Mouse (Mus musculus) myocyte (in vitro differentiated cells): ENCODE measurements around the gene Cdk19. TPM values are rescaled to one million over a fixed set of nuclear protein-coding genes. Genes with fewer than 3 reads are reported as not detected.

Experiments
- H3K27me3 ChIP-seq: one replicate; pipeline ENCODE4 v1.6.1; 2011; ENCODE audit not compliant: control insufficient read depth, insufficient read depth, insufficient read length
- H3K36me3 ChIP-seq: one replicate; pipeline ENCODE4 v1.6.1; 2011; ENCODE audit not compliant: control insufficient read depth, insufficient read depth
- H3K4me2 ChIP-seq: one replicate; pipeline ENCODE4 v1.6.1; 2011; ENCODE audit warnings: low read depth, control low read depth
- H3K4me3 ChIP-seq: one replicate; pipeline ENCODE4 v1.5.1; 2011; ENCODE audit warnings: mild to moderate bottlenecking, control low read depth, moderate library complexity
- H3K79me2 ChIP-seq: one replicate; pipeline ENCODE4 v1.6.1; 2011; ENCODE audit not compliant: control insufficient read depth, insufficient read depth
- H3ac ChIP-seq: one replicate; pipeline ENCODE4 v1.6.1; 2011; ENCODE audit not compliant: control insufficient read depth, insufficient read length
- CEBPB ChIP-seq: IDR thresholded peaks from 2 replicates; pipeline ENCODE4 v1.6.1; 2011; ENCODE audit warnings: mild to moderate bottlenecking, moderate library complexity; ENCODE audit not compliant: poor library complexity, insufficient read depth, severe bottlenecking
- E2F4 ChIP-seq: IDR thresholded peaks from one replicate; pipeline ENCODE4 v1.6.1; 2011; ENCODE audit warnings: mild to moderate bottlenecking, control low read depth, moderate library complexity; ENCODE audit not compliant: insufficient read depth
- MAX ChIP-seq: IDR thresholded peaks from one replicate; pipeline ENCODE4 v1.6.1; 2011; ENCODE audit warnings: low read depth, mild to moderate bottlenecking, control low read depth
- MYOD1 ChIP-seq, 3 experiments: IDR thresholded peaks; one replicate each; pipeline ENCODE4 v1.6.1; 2011; ENCODE audit warnings: control low read depth in 2 of 3, low read depth in 2 of 3, mild to moderate bottlenecking in 2 of 3, moderate library complexity in 1 of 3; ENCODE audit not compliant: insufficient read length in 2 of 3, control insufficient read depth in 1 of 3
- MYOG ChIP-seq, 3 experiments: IDR thresholded peaks; one replicate each; pipeline ENCODE4 v1.6.1; 2011; ENCODE audit warnings: control low read depth in 2 of 3, low read depth in 2 of 3, mild to moderate bottlenecking in 2 of 3; ENCODE audit not compliant: insufficient read length in 2 of 3, control insufficient read depth in 1 of 3, insufficient read depth in 1 of 3
- POLR2A ChIP-seq: IDR thresholded peaks from one replicate; pipeline ENCODE4 v1.6.1; 2011; ENCODE audit warnings: low read depth, mild to moderate bottlenecking, control low read depth, moderate library complexity; ENCODE audit not compliant: insufficient read length
- POLR2AphosphoS2 ChIP-seq: IDR thresholded peaks from one replicate; pipeline ENCODE4 v1.6.1; 2011; ENCODE audit warnings: low read depth, control low read depth; ENCODE audit not compliant: insufficient read length
- REST ChIP-seq: IDR thresholded peaks from one replicate; pipeline ENCODE4 v1.6.1; 2011; ENCODE audit warnings: mild to moderate bottlenecking, control low read depth, moderate library complexity; ENCODE audit not compliant: insufficient read depth, insufficient read length
- SRF ChIP-seq: IDR thresholded peaks from one replicate; pipeline ENCODE4 v1.6.1; 2011; ENCODE audit warnings: low read depth; ENCODE audit not compliant: control insufficient read depth, insufficient read length
- TCF12 ChIP-seq: IDR thresholded peaks from one replicate; pipeline ENCODE4 v1.6.1; 2011; ENCODE audit warnings: mild to moderate bottlenecking, control low read depth; ENCODE audit not compliant: poor library complexity, insufficient read depth, severe bottlenecking
- TCF3 ChIP-seq: IDR thresholded peaks from one replicate; pipeline ENCODE4 v1.6.1; 2011; ENCODE audit warnings: low read depth, control low read depth; ENCODE audit not compliant: insufficient read length
- USF1 ChIP-seq: IDR thresholded peaks from one replicate; pipeline ENCODE4 v1.6.1; 2011; ENCODE audit warnings: low read depth, mild to moderate bottlenecking, control low read depth, moderate library complexity
- polyA plus RNA-seq: library from polyadenylated mRNA; unstranded; fragments of >200 nt; fragmentation: generic; extraction: Trizol; gene quantifications from one replicate; pipeline ENCODE4 v1.2.1, GENCODE M21; 2012; ENCODE audit warnings: missing spikeins

Gene Cdk19
- polyA plus RNA-seq, 1 experiment = 5.3 TPM

- H3K4me2 ChIP-seq = no peak overlapping the region
- no peak overlapping the region for H3ac ChIP-seq
- H3K4me3 ChIP-seq = no peak overlapping the region
- no peak for TF ChIP-seq SRF
- TF ChIP-seq MYOG (IDR thresholded peaks at IDR 0.05; ENCODE audit: control insufficient read depth in 1 of 3, insufficient read depth in 1 of 3, insufficient read length in 2 of 3, low read depth in 2 of 3) = no peak
- TF ChIP-seq TCF3 = no peak
- no peak for TF ChIP-seq POLR2AphosphoS2
- no peak for TF ChIP-seq POLR2A
- TF ChIP-seq REST = no peak
- TF ChIP-seq CEBPB = no peak
- no peak for TF ChIP-seq E2F4
- TF ChIP-seq MYOD1 (IDR thresholded peaks at IDR 0.05; ENCODE audit: control insufficient read depth in 1 of 3, insufficient read length in 2 of 3, low read depth in 2 of 3) = no peak
- no peak for TF ChIP-seq USF1
- no peak for TF ChIP-seq MAX
- TF ChIP-seq TCF12 = no peak
- H3K79me2 ChIP-seq = no peaks in the 10 kb centered on the region
- no peaks in the 10 kb centered on the region for H3K27me3 ChIP-seq
- H3K36me3 ChIP-seq = no peaks in the 10 kb centered on the region
Observed at GRCm38 (mm10) chr10:40461362-40461761, 122.0 kb downstream of the Cdk19 start.

GRCm38 (mm10) chr10:40462257-40462656, 122.9 kb downstream of the Cdk19 start:
- H3K36me3 ChIP-seq = no peaks in the 10 kb centered on the region
- no peaks in the 10 kb centered on the region for H3K79me2 ChIP-seq
- H3K27me3 ChIP-seq = no peaks in the 10 kb centered on the region
- no peak overlapping the region for H3K4me3 ChIP-seq
- no peak overlapping the region for H3K4me2 ChIP-seq
- H3ac ChIP-seq = no peak overlapping the region
- TF ChIP-seq POLR2AphosphoS2 (no peak), E2F4 (no peak), POLR2A (no peak), CEBPB (no peak), TCF3 (no peak), TCF12 (no peak), SRF (no peak), REST (no peak), MAX (no peak), MYOD1 (IDR thresholded peaks at IDR 0.05; ENCODE audit: control insufficient read depth in 1 of 3, insufficient read length in 2 of 3, low read depth in 2 of 3) (no peak), MYOG (IDR thresholded peaks at IDR 0.05; ENCODE audit: control insufficient read depth in 1 of 3, insufficient read depth in 1 of 3, insufficient read length in 2 of 3, low read depth in 2 of 3) (no peak), USF1 (no peak)

GRCm38 (mm10) chr10:40467174-40467911, 128.0 kb downstream of the Cdk19 start:
- no peaks in the 10 kb centered on the region for H3K79me2 ChIP-seq
- TF ChIP-seq POLR2A = no peak
- no peak for TF ChIP-seq MYOD1 (IDR thresholded peaks at IDR 0.05; ENCODE audit: control insufficient read depth in 1 of 3, insufficient read length in 2 of 3, low read depth in 2 of 3)
- TF ChIP-seq TCF3 = no peak
- no peak for TF ChIP-seq CEBPB
- TF ChIP-seq TCF12 = no peak
- no peak overlapping the region for H3ac ChIP-seq
- no peak overlapping the region for H3K4me3 ChIP-seq
- no peaks in the 10 kb centered on the region for H3K27me3 ChIP-seq
- no peaks in the 10 kb centered on the region for H3K36me3 ChIP-seq
- H3K4me2 ChIP-seq = no peak overlapping the region

- H3K4me2 ChIP-seq = no peak overlapping the region
- H3ac ChIP-seq = no peak overlapping the region
- no peak overlapping the region for H3K4me3 ChIP-seq
- H3K79me2 ChIP-seq = no peaks in the 10 kb centered on the region
- no peak for TF ChIP-seq POLR2AphosphoS2
- TF ChIP-seq POLR2A = no peak
- TF ChIP-seq USF1 = no peak
- no peak for TF ChIP-seq TCF3
- TF ChIP-seq TCF12 = no peak
- no peak for TF ChIP-seq REST
- no peak for TF ChIP-seq SRF
- no peak for TF ChIP-seq MYOG (IDR thresholded peaks at IDR 0.05; ENCODE audit: control insufficient read depth in 1 of 3, insufficient read depth in 1 of 3, insufficient read length in 2 of 3, low read depth in 2 of 3)
- TF ChIP-seq CEBPB = no peak
- TF ChIP-seq MYOD1 (IDR thresholded peaks at IDR 0.05; ENCODE audit: control insufficient read depth in 1 of 3, insufficient read length in 2 of 3, low read depth in 2 of 3) = no peak
- no peak for TF ChIP-seq E2F4
- no peak for TF ChIP-seq MAX
- H3K36me3 ChIP-seq = no peaks in the 10 kb centered on the region
- H3K27me3 ChIP-seq = no peaks in the 10 kb centered on the region
Observed at GRCm38 (mm10) chr10:40467912-40468254, 128.5 kb downstream of the Cdk19 start.
